Mouse (Mus musculus): Measurements from ENCODE around the gene Cc2d2b. TPM values are rescaled to one million over a fixed set of nuclear protein-coding genes. Genes with fewer than 3 reads are reported as not detected.
A peak's percentile ranks its signal among the peaks of the same experiment; 100 is the strongest.

Cc2d2b gene
- polyA plus RNA-seq, 1 experiment from 2014 or later, result not detected

- 0 out of 2 replicates have a peak, but pooled peaks have one; percentile 17 for ATAC-seq (replicated peaks)
- Histone ChIP-seq H3K9ac (no peak overlapping the region), H3K27me3 (replicated peaks) (no peaks in the 10 kb centered on the region), H3K4me1 (0 out of 2 replicates have a peak, but pooled peaks cover 3% of the 10 kb centered on the region), H3K9me3 (no peaks in the 10 kb centered on the region), H3K27ac (no peak overlapping the region), H3K36me3 (replicated peaks) (no peaks in the 10 kb centered on the region), H3K4me2 (peak overlapping the region; percentile 42), H3K4me3 (peak overlapping the region; percentile 22)
- WGBS, result 45% methylated on average over 22 of the region's 22 CpGs
Measured at GRCm38 (mm10) chr19:40762023-40762759, 13.6 kb downstream of the Cc2d2b start.

DNA sequence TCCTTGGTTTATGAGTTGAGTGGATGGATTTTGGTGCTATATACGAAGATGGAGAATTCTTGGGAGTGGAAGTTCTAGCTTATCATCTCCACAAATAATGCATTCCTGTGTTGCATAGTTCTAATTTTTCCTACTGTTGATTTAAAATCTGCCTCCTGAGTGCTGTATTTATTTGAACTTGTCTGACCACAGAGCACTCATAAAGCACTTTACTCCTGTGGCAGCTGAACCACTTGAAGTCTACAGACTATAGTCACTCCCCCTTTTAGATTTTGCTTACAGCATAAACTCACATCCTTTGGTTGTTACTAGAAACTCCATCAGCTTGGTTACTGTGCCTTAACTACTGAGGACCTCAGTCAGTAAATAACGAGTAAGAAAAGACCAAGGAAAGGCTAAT lies 18.6 kb downstream of the Cc2d2b start:
- H3K27ac ChIP-seq, result no peak overlapping the region
- 0 out of 2 replicates have a peak, but pooled peaks cover under 1% of the 10 kb centered on the region for H3K4me1 ChIP-seq
- no peaks in the 10 kb centered on the region for H3K9me3 ChIP-seq
- H3K4me3 ChIP-seq, result no peak overlapping the region
- H3K4me2 ChIP-seq, result no peak overlapping the region
- no peaks in the 10 kb centered on the region for H3K36me3 ChIP-seq (replicated peaks)
- H3K27me3 ChIP-seq (replicated peaks), result no peaks in the 10 kb centered on the region
- no peak overlapping the region for H3K9ac ChIP-seq
- WGBS, result 85% methylated on average over 2 of the region's 2 CpGs
- ATAC-seq (replicated peaks), result no peak

- 44% methylated on average over 7 of the region's 7 CpGs for WGBS
- Histone ChIP-seq H3K4me3 (no peak overlapping the region), H3K27me3 (replicated peaks) (no peaks in the 10 kb centered on the region), H3K36me3 (replicated peaks) (no peaks in the 10 kb centered on the region), H3K27ac (no peak overlapping the region), H3K9ac (no peak overlapping the region), H3K4me2 (no peak overlapping the region), H3K4me1 (no peaks in the 10 kb centered on the region), H3K9me3 (no peaks in the 10 kb centered on the region)
- ATAC-seq (replicated peaks), result no peak
Measured at GRCm38 (mm10) chr19:40769341-40769770, 20.8 kb downstream of the Cc2d2b start.

DNA sequence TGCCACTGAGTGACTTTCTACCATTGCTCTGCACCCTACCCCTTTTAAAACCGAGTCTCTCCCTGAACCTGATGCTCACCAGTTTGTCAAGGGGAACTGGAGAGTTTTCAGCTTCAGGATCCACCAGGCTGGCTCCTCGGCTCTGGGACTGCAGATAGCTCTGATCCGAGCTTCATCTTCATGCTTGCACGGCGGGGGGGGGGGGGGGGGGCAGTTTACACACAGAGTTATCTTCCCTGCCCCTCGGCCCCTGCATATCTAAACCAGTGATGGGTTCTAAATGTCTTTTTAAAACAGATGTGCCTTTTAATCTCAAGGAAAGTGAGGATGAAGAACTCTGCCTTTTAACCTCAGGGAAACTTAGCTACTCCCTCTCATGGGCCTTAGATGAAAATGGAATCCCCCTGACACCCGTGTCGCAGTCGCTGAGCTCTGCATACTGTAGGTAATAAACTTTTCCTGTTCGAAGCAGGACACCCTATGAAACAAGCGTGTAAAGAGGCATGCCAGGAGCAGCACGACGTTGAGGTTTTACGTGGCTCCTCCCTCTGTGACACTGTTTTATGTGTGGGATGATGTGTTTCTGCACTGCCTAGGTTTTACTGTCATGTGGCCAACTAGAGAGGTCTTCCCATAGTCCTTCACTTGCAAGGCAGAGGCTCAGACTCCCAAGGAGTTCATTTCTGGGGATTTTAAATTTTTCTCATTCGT lies 39.6 kb downstream of the Cc2d2b start:
- H3K36me3 ChIP-seq (replicated peaks), result no peaks in the 10 kb centered on the region
- H3K27ac ChIP-seq, result no peak overlapping the region
- no peak overlapping the region for H3K4me3 ChIP-seq
- whole genome bisulfite sequencing, result 74% methylated on average over 15 of the region's 15 CpGs
- H3K4me2 ChIP-seq, result no peak overlapping the region
- ATAC-seq (replicated peaks), result no peak
- H3K9me3 ChIP-seq, result no peaks in the 10 kb centered on the region
- no peaks in the 10 kb centered on the region for H3K27me3 ChIP-seq (replicated peaks)
- H3K4me1 ChIP-seq, result no peaks in the 10 kb centered on the region
- no peak overlapping the region for H3K9ac ChIP-seq

- Histone ChIP-seq H3K36me3 (replicated peaks) (no peaks in the 10 kb centered on the region), H3K9me3 (no peaks in the 10 kb centered on the region), H3K4me3 (no peak overlapping the region), H3K4me2 (no peak overlapping the region), H3K4me1 (no peaks in the 10 kb centered on the region), H3K27ac (no peak overlapping the region), H3K9ac (no peak overlapping the region), H3K27me3 (replicated peaks) (no peaks in the 10 kb centered on the region)
- no peak for ATAC-seq (replicated peaks)
- 72% methylated on average over 2 of the region's 2 CpGs for WGBS
Measured at GRCm38 (mm10) chr19:40788715-40789084, 40.1 kb downstream of the Cc2d2b start.

- Histone ChIP-seq H3K4me2 (no peak overlapping the region), H3K27ac (no peak overlapping the region), H3K27me3 (replicated peaks) (no peaks in the 10 kb centered on the region), H3K9me3 (no peaks in the 10 kb centered on the region), H3K36me3 (replicated peaks) (no peaks in the 10 kb centered on the region), H3K4me3 (no peak overlapping the region), H3K9ac (no peak overlapping the region), H3K4me1 (no peaks in the 10 kb centered on the region)
- no peak for ATAC-seq (replicated peaks)
- WGBS, result 26% methylated on average over 7 of the region's 7 CpGs
Measured at GRCm38 (mm10) chr19:40805176-40805737, 56.7 kb downstream of the Cc2d2b start.

- Histone ChIP-seq H3K27ac (no peak overlapping the region), H3K36me3 (replicated peaks) (no peaks in the 10 kb centered on the region), H3K4me1 (no peaks in the 10 kb centered on the region), H3K9me3 (no peaks in the 10 kb centered on the region), H3K4me2 (no peak overlapping the region), H3K27me3 (replicated peaks) (no peaks in the 10 kb centered on the region), H3K4me3 (no peak overlapping the region), H3K9ac (no peak overlapping the region)
- no peak for ATAC-seq (replicated peaks)
- 55% methylated on average over 7 of the region's 7 CpGs for WGBS
Measured at GRCm38 (mm10) chr19:40809858-40810257, 61.3 kb downstream of the Cc2d2b start.

- no peaks in the 10 kb centered on the region for H3K9me3 ChIP-seq
- no peak for ATAC-seq (replicated peaks)
- H3K4me2 ChIP-seq, result no peak overlapping the region
- no peaks in the 10 kb centered on the region for H3K27me3 ChIP-seq (replicated peaks)
- H3K9ac ChIP-seq, result no peak overlapping the region
- H3K36me3 ChIP-seq (replicated peaks), result no peaks in the 10 kb centered on the region
- no peak overlapping the region for H3K4me3 ChIP-seq
- WGBS, result 78% methylated on average over 4 of the region's 4 CpGs
- no peaks in the 10 kb centered on the region for H3K4me1 ChIP-seq
- H3K27ac ChIP-seq, result no peak overlapping the region
Measured at GRCm38 (mm10) chr19:40811840-40812239, 63.3 kb downstream of the Cc2d2b start.

- Histone ChIP-seq H3K27ac (no peak overlapping the region), H3K4me1 (no peaks in the 10 kb centered on the region), H3K9ac (no peak overlapping the region), H3K9me3 (no peaks in the 10 kb centered on the region), H3K4me3 (no peak overlapping the region), H3K4me2 (no peak overlapping the region), H3K36me3 (replicated peaks) (no peaks in the 10 kb centered on the region), H3K27me3 (replicated peaks) (no peaks in the 10 kb centered on the region)
- 96% methylated on average over 3 of the region's 3 CpGs for WGBS
- no peak for ATAC-seq (replicated peaks)
Measured at GRCm38 (mm10) chr19:40812778-40813177, 64.2 kb downstream of the Cc2d2b start.

DNA sequence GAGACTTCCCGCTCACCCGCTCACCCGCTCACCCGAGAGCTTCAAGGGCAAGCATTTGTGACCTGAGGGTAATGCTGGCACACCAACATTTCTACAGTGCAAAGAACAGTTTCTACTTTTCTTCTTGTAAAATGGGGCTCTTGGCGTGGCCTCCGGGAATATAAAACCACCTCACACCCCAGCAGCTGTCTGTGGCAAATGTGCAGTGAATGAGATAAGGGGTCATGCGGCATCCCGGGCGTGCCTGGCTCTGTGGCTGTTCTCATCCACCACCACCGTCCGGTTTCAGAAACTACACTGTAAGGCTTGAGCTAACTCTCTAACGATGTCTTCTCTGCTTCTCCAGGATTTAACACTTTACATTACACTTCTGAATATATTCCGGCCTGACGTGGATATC lies 64.8 kb downstream of the Cc2d2b start:
- H3K4me3 ChIP-seq, result no peak overlapping the region
- H3K4me1 ChIP-seq, result no peaks in the 10 kb centered on the region
- 87% methylated on average over 14 of the region's 14 CpGs for WGBS
- H3K27me3 ChIP-seq (replicated peaks), result no peaks in the 10 kb centered on the region
- H3K36me3 ChIP-seq (replicated peaks), result no peaks in the 10 kb centered on the region
- H3K9ac ChIP-seq, result no peak overlapping the region
- no peak for ATAC-seq (replicated peaks)
- H3K9me3 ChIP-seq, result no peaks in the 10 kb centered on the region
- no peak overlapping the region for H3K4me2 ChIP-seq
- no peak overlapping the region for H3K27ac ChIP-seq

DNA sequence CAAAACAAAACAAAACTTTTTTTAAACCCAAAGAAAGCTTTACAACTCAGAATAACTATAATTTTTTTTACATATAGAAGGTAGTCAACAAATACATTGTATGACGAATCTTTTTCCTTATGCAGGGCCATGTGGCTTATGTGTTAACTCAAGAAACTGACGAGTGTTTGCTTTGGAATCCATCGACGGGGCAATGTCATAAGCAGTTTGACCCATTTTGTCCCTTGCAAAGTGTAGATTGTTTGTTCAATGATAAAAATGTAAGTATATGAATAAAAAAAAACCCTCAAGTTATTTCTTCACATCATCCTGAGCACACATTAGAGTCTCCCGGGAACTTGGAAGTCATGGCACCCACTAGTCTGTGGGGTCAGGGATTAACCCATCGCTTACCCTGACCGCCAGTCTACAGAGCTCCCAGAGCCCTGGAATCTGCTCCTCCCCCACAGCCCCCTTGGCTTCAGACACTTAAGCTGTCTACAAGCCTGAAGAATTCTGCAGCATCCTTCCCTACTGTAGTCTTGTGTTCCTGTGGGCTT lies 67.2 kb downstream of the Cc2d2b start:
- H3K9ac ChIP-seq, result no peak overlapping the region
- H3K9me3 ChIP-seq, result no peaks in the 10 kb centered on the region
- WGBS, result 82% methylated on average over 7 of the region's 7 CpGs
- no peak for ATAC-seq (replicated peaks)
- no peak overlapping the region for H3K4me3 ChIP-seq
- no peak overlapping the region for H3K27ac ChIP-seq
- no peaks in the 10 kb centered on the region for H3K36me3 ChIP-seq (replicated peaks)
- H3K4me2 ChIP-seq, result no peak overlapping the region
- H3K27me3 ChIP-seq (replicated peaks), result no peaks in the 10 kb centered on the region
- H3K4me1 ChIP-seq, result no peaks in the 10 kb centered on the region

DNA sequence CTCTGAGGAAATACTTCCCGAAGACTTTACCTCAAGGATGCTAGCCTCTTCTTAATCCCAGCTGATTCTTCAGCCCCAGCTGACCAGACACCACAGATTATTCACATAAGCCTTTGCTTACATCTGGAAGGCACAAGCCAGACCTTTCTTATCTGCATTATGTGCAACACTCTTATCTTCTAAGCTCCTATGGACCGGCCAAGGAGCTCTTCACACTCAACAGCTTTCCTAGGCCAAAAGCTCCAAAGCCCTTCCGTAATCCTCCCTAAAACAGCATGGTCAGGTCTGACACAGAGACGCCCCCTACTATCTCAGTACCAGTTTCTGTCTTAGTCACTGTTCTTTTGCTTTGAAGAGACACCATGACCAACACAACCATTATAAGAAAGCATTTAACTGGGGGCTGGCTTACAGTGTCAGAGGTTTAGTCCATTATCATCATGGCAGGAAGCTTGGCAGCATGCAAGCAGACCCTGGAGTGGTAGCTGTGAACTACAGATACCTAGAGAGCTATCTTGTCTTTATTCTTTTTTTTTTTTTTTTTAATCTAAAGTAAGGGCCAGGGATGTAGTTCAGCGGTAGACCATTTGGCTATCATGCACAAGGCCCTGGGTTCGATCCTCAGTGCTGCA lies 69.5 kb downstream of the Cc2d2b start:
- Histone ChIP-seq H3K4me2 (no peak overlapping the region), H3K9me3 (no peaks in the 10 kb centered on the region), H3K27me3 (replicated peaks) (no peaks in the 10 kb centered on the region), H3K9ac (no peak overlapping the region), H3K4me1 (no peaks in the 10 kb centered on the region), H3K27ac (no peak overlapping the region), H3K36me3 (replicated peaks) (no peaks in the 10 kb centered on the region), H3K4me3 (no peak overlapping the region)
- ATAC-seq (replicated peaks), result no peak
- WGBS, result 89% methylated on average over 6 of the region's 6 CpGs

Data from midbrain, embryonic 15.5 days (tissue).